ENCODE assay signal across 23 mouse cellular contexts in the genomic region with DNA sequence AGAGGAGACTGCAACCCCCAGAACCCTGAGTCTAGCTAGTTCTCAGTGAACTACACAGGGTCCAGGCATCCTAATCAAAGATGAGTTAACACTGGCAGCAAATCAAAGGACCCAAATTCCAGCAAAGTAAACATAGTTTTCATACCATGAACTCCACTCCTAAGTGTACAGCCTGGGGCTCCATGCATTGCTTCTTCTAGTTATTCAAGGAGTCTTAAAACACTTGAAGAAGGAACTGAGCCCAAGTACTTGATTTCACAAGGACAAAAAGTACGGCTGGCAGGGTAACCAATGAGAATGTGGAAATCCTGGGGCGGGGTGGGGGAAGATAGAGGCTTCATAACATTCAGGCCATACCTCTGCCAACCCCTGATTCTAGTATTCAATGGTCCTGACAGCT.
"Had no signal": no experiment of that assay in that cellular context is flagged by ENCODE, and none has a peak within 500 bp of the region (broad histone marks: within the 10 kb centered on the region; RNA-seq: fewer than 3 reads in every experiment).

No protein-coding gene starts in this region.

- H3K27me3 ChIP-seq: forebrain, embryonic 15.5 days had no signal

- H3K27ac ChIP-seq: forebrain, embryonic 15.5 days; heart, adult 2 months; heart, embryonic 13.5 days; heart, embryonic 15.5 days; hindbrain, embryonic 13.5 days; hindbrain, embryonic 15.5 days; hindbrain, postnatal 0 days; kidney, postnatal 0 days had no signal

- H3K9me3 ChIP-seq: forebrain, embryonic 15.5 days; heart, embryonic 13.5 days; heart, embryonic 15.5 days; hindbrain, embryonic 13.5 days; hindbrain, embryonic 15.5 days had no signal

- DNase-seq: forebrain, postnatal 0 days; gastrocnemius, postnatal 14 days; gastrocnemius, postnatal 36 days; heart, adult 11 months; heart, adult 2 months; heart, postnatal 14 days; heart, postnatal 36 days; kidney, adult 11 months; kidney, adult 2 months; kidney, postnatal 14 days; kidney, postnatal 36 days; layer of hippocampus, adult 9-11 months; layer of hippocampus, postnatal 36 days; left cerebral cortex, postnatal 4 days had no signal

- H3K4me2 ChIP-seq: forebrain, embryonic 15.5 days; heart, embryonic 11.5 days; heart, embryonic 13.5 days; heart, embryonic 15.5 days; hindbrain, embryonic 13.5 days; hindbrain, embryonic 15.5 days had no signal

- ATAC-seq: forebrain, embryonic 15.5 days; forebrain, postnatal 0 days; hindbrain, postnatal 0 days; intestine, embryonic 16.5 days had no signal

- H3K4me3 ChIP-seq: forebrain, embryonic 15.5 days; heart, adult 2 months; heart, embryonic 13.5 days; heart, embryonic 15.5 days; hindbrain, embryonic 13.5 days; hindbrain, embryonic 15.5 days had no signal

- H3K9ac ChIP-seq: forebrain, embryonic 15.5 days; forebrain, postnatal 0 days; heart, embryonic 13.5 days; heart, embryonic 15.5 days; hindbrain, embryonic 13.5 days; hindbrain, embryonic 15.5 days had no signal

- H3K36me3 ChIP-seq: forebrain, embryonic 15.5 days; heart, embryonic 13.5 days; heart, embryonic 15.5 days; hindbrain, embryonic 13.5 days; hindbrain, embryonic 15.5 days had no signal
